Mouse (Mus musculus): Measurements from ENCODE around the gene Eif1b.

GRCm38 (mm10) chr9:120482382-120482781 lies 9.7 kb upstream of the Eif1b start:
- no peak for TF ChIP-seq GATA1 (IDR thresholded peaks at IDR 0.05; ENCODE audit: borderline replicate concordance, low read length)
- no peak for TF ChIP-seq CTCF (IDR thresholded peaks at IDR 0.05; ENCODE audit: low read depth, low read length)
- no peak for TF ChIP-seq POLR2AphosphoS5 (IDR thresholded peaks at IDR 0.05; ENCODE audit: insufficient replicate concordance, low read depth, low read length)
- no peak for TF ChIP-seq TAL1 (conservative IDR thresholded peaks at IDR 0.05; ENCODE audit: low read depth, low read length)
